Mouse (Mus musculus) CH12.LX (cell line): Measurements from ENCODE around the gene Anapc7. TPM values are rescaled to one million over a fixed set of nuclear protein-coding genes. Genes with fewer than 3 reads are reported as not detected.

ENCODE experiments used
- DNase-seq: peaks from one replicate; pipeline ENCODE4 v3.0.0-alpha.2; 2013; ENCODE audit errors: extremely low read depth
- H3K27ac ChIP-seq: 2 replicates; pipeline ENCODE4 v1.5.1; 2012; ENCODE audit warnings: low read depth, mild to moderate bottlenecking, control low read depth, moderate library complexity; ENCODE audit not compliant: insufficient read depth
- H3K27me3 ChIP-seq: replicated peaks from 2 replicates; pipeline ENCODE3; 2012; ENCODE audit warnings: inconsistent platforms
- H3K36me3 ChIP-seq, 2 experiments: replicated peaks in 1 of 2; 2 replicates each; pipeline versions ENCODE3 to v1.6.1; 2012; ENCODE audit warnings: inconsistent platforms in 1 of 2, low read length in 1 of 2, mild to moderate bottlenecking in 1 of 2, mixed read lengths in 1 of 2, moderate library complexity in 1 of 2; ENCODE audit not compliant: control insufficient read depth in 1 of 2, insufficient read depth in 1 of 2
- H3K4me1 ChIP-seq, 2 experiments: 2 replicates each; pipeline ENCODE4 v1.6.1; 2012; ENCODE audit warnings: inconsistent platforms in 1 of 2, moderate library complexity in 1 of 2; ENCODE audit not compliant: insufficient read depth in 2 of 2, control insufficient read depth in 1 of 2
- H3K4me2 ChIP-seq: 2 replicates; pipeline ENCODE4 v1.6.1; 2012; ENCODE audit warnings: low read depth, mild to moderate bottlenecking, control low read depth; ENCODE audit not compliant: poor library complexity, insufficient read depth, severe bottlenecking
- H3K4me3 ChIP-seq, 3 experiments: fragments of 150-350 bp in 1 of 3; sonication (generic) in 1 of 3; replicated peaks in 1 of 3; 2 replicates each; pipeline versions ENCODE3 to v1.5.1; 2011 to 2012; ENCODE audit warnings: low read depth in 2 of 3, low read length in 2 of 3, mild to moderate bottlenecking in 2 of 3, moderate library complexity in 2 of 3, control low read depth in 1 of 3, improper control_type of control experiment in 1 of 3, inconsistent platforms in 1 of 3, mixed read lengths in 1 of 3; ENCODE audit not compliant: poor library complexity in 1 of 3
- H3K79me2 ChIP-seq: replicated peaks from 2 replicates; pipeline ENCODE4 v1.6.1; 2012; ENCODE audit warnings: mild to moderate bottlenecking, moderate library complexity; ENCODE audit not compliant: control insufficient read depth, poor library complexity, insufficient read depth, severe bottlenecking; ENCODE audit errors: extremely low read depth
- H3K9ac ChIP-seq: 2 replicates; pipeline ENCODE4 v1.6.1; 2012; ENCODE audit warnings: low read depth, mild to moderate bottlenecking, control low read depth, moderate library complexity; ENCODE audit not compliant: insufficient read depth
- H3K9me3 ChIP-seq: replicated peaks from 2 replicates; pipeline ENCODE3; 2012; ENCODE audit warnings: low read length, inconsistent platforms, mixed read lengths
- BHLHE40 ChIP-seq: IDR thresholded peaks from 2 replicates; pipeline ENCODE4 v1.6.1; 2011; ENCODE audit warnings: mild to moderate bottlenecking, low read depth, low read length, improper control_type of control experiment
- CHD1 ChIP-seq: IDR thresholded peaks from 2 replicates; pipeline ENCODE4 v1.6.1; 2012; ENCODE audit warnings: low read depth, low read length, improper control_type of control experiment, inconsistent platforms
- ETS1 ChIP-seq: conservative IDR thresholded peaks from 2 replicates; pipeline ENCODE4 v1.6.1; 2012; ENCODE audit warnings: low read depth, mild to moderate bottlenecking, inconsistent platforms, low read length, improper control_type of control experiment, moderate library complexity
- KAT2A ChIP-seq: IDR thresholded peaks from 2 replicates; pipeline ENCODE4 v1.6.1; 2012; ENCODE audit warnings: low read length, improper control_type of control experiment, inconsistent platforms; ENCODE audit not compliant: insufficient replicate concordance
- MYC ChIP-seq: IDR thresholded peaks from 2 replicates; pipeline ENCODE4 v1.6.1; 2011; ENCODE audit warnings: low read depth, mild to moderate bottlenecking, improper control_type of control experiment, low read length
- PAX5 ChIP-seq: IDR thresholded peaks from 2 replicates; pipeline ENCODE4 v1.6.1; 2012; ENCODE audit warnings: low read length, inconsistent platforms, mixed read lengths
- POLR2AphosphoS2 ChIP-seq: IDR thresholded peaks from 2 replicates; pipeline ENCODE4 v1.6.1; 2011; ENCODE audit warnings: low read depth, low read length, improper control_type of control experiment
- SMC3 ChIP-seq: IDR thresholded peaks from 2 replicates; pipeline ENCODE4 v1.6.1; 2011; ENCODE audit warnings: low read depth, low read length, improper control_type of control experiment
- ZC3H11A ChIP-seq: IDR thresholded peaks from 2 replicates; pipeline ENCODE4 v1.6.1; 2012; ENCODE audit warnings: low read depth, mild to moderate bottlenecking, inconsistent platforms, low read length, improper control_type of control experiment
- ZMIZ1 ChIP-seq: IDR thresholded peaks from 2 replicates; pipeline ENCODE4 v1.6.1; 2012; ENCODE audit warnings: low read depth, mild to moderate bottlenecking, inconsistent platforms, low read length, improper control_type of control experiment
- dilution Hi-C: fragments of 300-500 bp; cut with MboI; formaldehyde crosslinking; loops from 2 replicates; pipeline ENCODE4 v1.14.3; 2020; ENCODE audit warnings: low sequenced_read_pairs; ENCODE audit not compliant: extremely low pct_unique_long_range_greater_than_20kb, extremely low pct_ligation_motif_present
- in situ Hi-C: fragments of 300-500 bp; cut with MboI; formaldehyde crosslinking; loops from 3 replicates; pipeline ENCODE4 v1.14.3; 2019; ENCODE audit warnings: low sequenced_read_pairs, low pct_ligation_motif_present, low pct_unique_long_range_greater_than_20kb, mixed read lengths
- polyA plus RNA-seq: library from polyadenylated mRNA; unstranded; fragments of >175 nt; gene quantifications from 2 replicates; pipeline ENCODE4 v1.2.1, GENCODE M21; 2012; ENCODE audit warnings: low read depth; ENCODE audit not compliant: insufficient read length
- total RNA-seq, 2 experiments: library from RNA; depleted of rRNA; stranded (reverse); fragments of 300-350 nt in 1 of 2; fragments of >200 nt in 1 of 2; gene quantifications; 2 replicates each; pipeline ENCODE4 v1.2.3; 2012 to 2014

Gene Anapc7
- total and polyA plus RNA-seq, 3 experiments, result 21.3 to 43.3 (median 39.4) TPM

GRCm38 (mm10) chr5:122450913-122451317, 29.4 kb downstream of the Anapc7 start:
- H3K79me2 ChIP-seq, result no peaks in the 10 kb centered on the region
- no peak for DNase-seq
- H3K4me1 ChIP-seq, result peaks cover 0 to 6% of the 10 kb centered on the region in 2 experiments; a peak in 1 of 4 replicates
- H3K9ac ChIP-seq, result no peak overlapping the region
- dilution Hi-C loops (no loop called here), in situ Hi-C loops (no loop called here)
- peaks cover 44 to 88% of the 10 kb centered on the region in 2 experiments for H3K36me3 ChIP-seq
- no peaks in the 10 kb centered on the region for H3K27me3 ChIP-seq
- no peak overlapping the region for H3K27ac ChIP-seq
- no peaks in the 10 kb centered on the region for H3K9me3 ChIP-seq
- peak; percentile 72; the same call in 1 of the 2 replicates for TF ChIP-seq POLR2AphosphoS2
- no peak for TF ChIP-seq KAT2A
- H3K4me2 ChIP-seq, result no peak overlapping the region
- no peak overlapping the region for H3K4me3 ChIP-seq

GRCm38 (mm10) chr5:122451324-122451723, 29.8 kb downstream of the Anapc7 start:
- peaks cover 41 to 88% of the 10 kb centered on the region in 2 experiments for H3K36me3 ChIP-seq
- no peak overlapping the region for H3K27ac ChIP-seq
- in situ Hi-C loops, result no loop called here
- no peak for DNase-seq
- H3K27me3 ChIP-seq, result no peaks in the 10 kb centered on the region
- no peak overlapping the region for H3K4me3 ChIP-seq
- H3K4me2 ChIP-seq, result no peak overlapping the region
- H3K9ac ChIP-seq, result no peak overlapping the region
- no peaks in the 10 kb centered on the region for H3K79me2 ChIP-seq
- dilution Hi-C loops, result no loop called here
- 0 out of 4 replicates have a peak, but pooled peaks cover 0 to 3% of the 10 kb centered on the region in 2 experiments for H3K4me1 ChIP-seq
- TF ChIP-seq ETS1 (no peak), BHLHE40 (no peak), CHD1 (no peak), PAX5 (no peak), POLR2AphosphoS2 (peak; percentile 63; the same call in 1 of the 2 replicates), SMC3 (no peak), ZMIZ1 (no peak), MYC (no peak), ZC3H11A (no peak)
- H3K9me3 ChIP-seq, result no peaks in the 10 kb centered on the region

- dilution Hi-C loops, result no loop called here
- Histone ChIP-seq H3K79me2 (no peaks in the 10 kb centered on the region), H3K4me2 (no peak overlapping the region), H3K9me3 (no peaks in the 10 kb centered on the region), H3K9ac (no peak overlapping the region), H3K4me1 (no peaks in the 10 kb centered on the region), H3K4me3 (no peak overlapping the region), H3K36me3 (peaks cover 46 to 88% of the 10 kb centered on the region in 2 experiments), H3K27ac (no peak overlapping the region), H3K27me3 (no peaks in the 10 kb centered on the region)
- in situ Hi-C loops, result no loop called here
- no peak for DNase-seq
- TF ChIP-seq POLR2AphosphoS2, result 0 out of 2 replicates have a peak, but pooled peaks have one; percentile 4
- TF ChIP-seq ZC3H11A, result no peak
Observed at GRCm38 (mm10) chr5:122452194-122452593, 30.7 kb downstream of the Anapc7 start.
